Mouse (Mus musculus): ENCODE data around the gene Sh2d3c.

- TF ChIP-seq CTCF (IDR thresholded peaks at IDR 0.05; ENCODE audit: low read depth, low read length) (no peak), GATA1 (IDR thresholded peaks at IDR 0.05; ENCODE audit: borderline replicate concordance, low read length) (no peak), TAL1 (conservative IDR thresholded peaks at IDR 0.05; ENCODE audit: low read depth, low read length) (no peak), POLR2AphosphoS5 (IDR thresholded peaks at IDR 0.05; ENCODE audit: insufficient replicate concordance, low read depth, low read length) (no peak), GATA2 (IDR thresholded peaks at IDR 0.05; ENCODE audit: borderline replicate concordance, low read depth, low read length) (no peak)
These were observed 18.5 kb downstream of the Sh2d3c start for GRCm38 (mm10) chr2:32739311-32739710.

Measured in G1E (cell line).